Mouse (Mus musculus) liver, adult 2 months (tissue): ENCODE measurements around the gene En2.

Experiments used
- CTCF ChIP-seq: fragments of 200-500 bp; IDR thresholded peaks from 2 replicates; pipeline ENCODE4 v1.5.1; 2011; ENCODE audit warnings: low read depth, low read length, control low read depth
- POLR2A ChIP-seq: fragments of 200-500 bp; IDR thresholded peaks from 2 replicates; pipeline ENCODE4 v1.6.1; 2011; ENCODE audit warnings: low read length, control low read depth; ENCODE audit not compliant: insufficient read depth; ENCODE audit errors: extremely low read depth

- TF ChIP-seq CTCF (no peak), POLR2A (no peak)
These were observed 33.3 kb upstream of the En2 start for GRCm38 (mm10) chr5:28132231-28132630.
